Mouse (Mus musculus): ENCODE measurements around the gene Acin1. TPM values are rescaled to one million over a fixed set of nuclear protein-coding genes. Genes with fewer than 3 reads are reported as not detected.

The Acin1 gene
- polyA plus RNA-seq (2015; fragmentation: Nextera tagmentation; extraction: Ambion mirVana), result 191 and 216 TPM in 2 replicates

DNA sequence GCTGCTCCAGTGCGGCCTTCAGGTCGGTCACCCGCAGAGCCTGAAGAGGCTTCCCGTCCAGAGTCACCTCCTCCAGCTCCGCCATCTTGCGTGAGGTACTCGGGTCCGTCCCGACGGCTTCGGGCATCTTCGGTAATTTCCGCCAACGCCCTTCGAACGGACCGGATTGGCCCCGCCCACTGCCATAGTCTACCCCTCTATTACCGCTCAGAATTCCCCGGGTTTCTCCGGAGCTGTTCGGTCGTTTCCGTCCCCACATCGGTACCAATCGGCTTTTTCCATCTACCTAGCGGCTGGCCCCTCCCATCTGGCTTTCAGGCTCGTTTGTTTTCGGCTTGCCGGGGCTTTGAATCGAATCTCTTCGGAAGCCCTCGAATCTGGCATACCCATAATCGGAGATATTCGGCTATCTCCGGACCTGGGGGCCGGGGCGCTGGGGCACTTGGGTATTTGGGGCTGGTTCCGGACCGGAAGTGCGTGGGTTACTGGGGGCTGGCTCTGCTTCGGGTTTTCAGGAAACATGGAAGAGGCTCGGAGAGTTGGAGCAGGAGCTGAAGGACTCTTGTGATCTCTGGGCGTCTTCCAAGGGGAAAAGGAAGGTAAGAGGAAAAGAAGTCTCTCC lies at the start of gene Acin1:
Gene Acin1, minus strand, starts transcription at position 410 of the 622 bp plus-strand sequence.
- Histone ChIP-seq H3K4me2 (peak within 1 kb of the TSS; percentile 79), H3K27me3 (no peaks in the 10 kb centered on the region), H3K9ac (peak within 1 kb of the TSS; percentile 93), H3K4me3 (peak within 1 kb of the TSS; percentile 78), H3K4me1 (peaks cover 28% of the 10 kb centered on the region), H3K27ac (peak within 1 kb of the TSS; percentile 92), H3K36me3 (ENCODE audit: poor library complexity, severe bottlenecking) (peaks cover 40% of the 10 kb centered on the region), H3K9me3 (replicated peaks) (no peaks in the 10 kb centered on the region)
- under 1% methylated on average over 44 of the region's 44 CpGs for WGBS
- peak; percentile 98 for ATAC-seq

GRCm38 (mm10) chr14:54735221-54735620 lies 48.5 kb upstream of the Acin1 start:
- Histone ChIP-seq H3K4me3 (no peak overlapping the region), H3K4me2 (no peak overlapping the region), H3K27me3 (no peaks in the 10 kb centered on the region), H3K9me3 (replicated peaks) (no peaks in the 10 kb centered on the region), H3K36me3 (ENCODE audit: poor library complexity, severe bottlenecking) (no peaks in the 10 kb centered on the region), H3K4me1 (peaks cover 10% of the 10 kb centered on the region; the same call in 1 of the 2 replicates), H3K27ac (no peak overlapping the region), H3K9ac (no peak overlapping the region)
- WGBS, result 91% methylated on average over 4 of the region's 4 CpGs
- no peak for ATAC-seq

DNA sequence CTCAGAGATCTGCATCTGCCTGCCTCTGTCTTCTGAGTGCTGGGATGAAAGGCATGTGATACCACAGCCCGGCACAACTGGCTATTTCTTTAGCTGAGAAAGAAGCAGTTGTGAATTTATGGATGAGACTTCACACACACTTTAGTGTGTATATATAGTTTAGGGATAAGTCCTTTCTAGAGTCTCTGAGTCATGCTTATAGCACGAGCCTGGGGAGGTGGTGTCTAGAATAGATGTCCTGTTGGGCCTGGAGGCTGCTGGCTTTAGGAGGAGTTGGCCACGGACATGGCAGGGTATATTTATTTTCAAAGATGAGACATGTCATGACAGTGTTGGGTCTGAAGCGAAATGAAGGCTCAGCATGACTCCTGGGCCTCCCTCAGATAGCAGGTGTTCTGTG lies 47.3 kb upstream of the Acin1 start:
- H3K9me3 ChIP-seq (replicated peaks), result no peaks in the 10 kb centered on the region
- H3K4me1 ChIP-seq, result peaks cover 10% of the 10 kb centered on the region; the same call in 1 of the 2 replicates
- H3K4me3 ChIP-seq, result no peak overlapping the region
- WGBS, result 81% methylated on average over 4 of the region's 4 CpGs
- H3K4me2 ChIP-seq, result no peak overlapping the region
- H3K27me3 ChIP-seq, result no peaks in the 10 kb centered on the region
- H3K27ac ChIP-seq, result no peak overlapping the region
- H3K36me3 ChIP-seq (ENCODE audit: poor library complexity, severe bottlenecking), result no peaks in the 10 kb centered on the region
- no peak for ATAC-seq
- H3K9ac ChIP-seq, result no peak overlapping the region

- Histone ChIP-seq H3K9me3 (replicated peaks) (no peaks in the 10 kb centered on the region), H3K4me3 (no peak overlapping the region), H3K4me1 (peaks cover 6% of the 10 kb centered on the region; the same call in 1 of the 2 replicates), H3K27ac (no peak overlapping the region), H3K9ac (no peak overlapping the region), H3K4me2 (no peak overlapping the region), H3K27me3 (no peaks in the 10 kb centered on the region), H3K36me3 (ENCODE audit: poor library complexity, severe bottlenecking) (no peaks in the 10 kb centered on the region)
- 90% methylated on average over 8 of the region's 8 CpGs for whole genome bisulfite sequencing
- ATAC-seq, result no peak
Observed at GRCm38 (mm10) chr14:54732206-54732605, 45.5 kb upstream of the Acin1 start.

DNA sequence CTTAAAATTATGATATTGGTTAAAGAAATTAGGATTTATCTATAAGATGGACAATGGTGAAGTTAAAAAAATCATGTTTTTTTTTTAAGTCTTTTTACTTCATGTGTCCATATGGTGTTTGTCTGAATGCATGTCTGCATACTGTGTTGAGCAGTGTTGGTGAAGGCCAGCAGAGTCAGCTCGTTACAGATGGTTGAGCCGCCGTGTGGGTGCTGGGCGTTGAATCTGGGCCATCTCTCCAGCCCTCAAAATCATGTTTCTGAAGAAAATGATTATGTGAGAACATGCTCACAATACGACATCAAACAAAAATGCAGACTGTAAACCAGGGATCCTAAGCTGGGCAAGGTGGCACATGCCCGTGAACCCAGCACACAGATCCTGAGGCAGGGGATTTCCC lies 43.6 kb upstream of the Acin1 start:
- no peak overlapping the region for H3K4me2 ChIP-seq
- WGBS, result 89% methylated on average over 6 of the region's 6 CpGs
- H3K4me3 ChIP-seq, result no peak overlapping the region
- H3K4me1 ChIP-seq, result no peaks in the 10 kb centered on the region
- ATAC-seq, result no peak
- H3K36me3 ChIP-seq (ENCODE audit: poor library complexity, severe bottlenecking), result no peaks in the 10 kb centered on the region
- no peak overlapping the region for H3K9ac ChIP-seq
- H3K27me3 ChIP-seq, result no peaks in the 10 kb centered on the region
- no peaks in the 10 kb centered on the region for H3K9me3 ChIP-seq (replicated peaks)
- peak overlapping the region; percentile 7; the same call in 1 of the 2 replicates for H3K27ac ChIP-seq

DNA sequence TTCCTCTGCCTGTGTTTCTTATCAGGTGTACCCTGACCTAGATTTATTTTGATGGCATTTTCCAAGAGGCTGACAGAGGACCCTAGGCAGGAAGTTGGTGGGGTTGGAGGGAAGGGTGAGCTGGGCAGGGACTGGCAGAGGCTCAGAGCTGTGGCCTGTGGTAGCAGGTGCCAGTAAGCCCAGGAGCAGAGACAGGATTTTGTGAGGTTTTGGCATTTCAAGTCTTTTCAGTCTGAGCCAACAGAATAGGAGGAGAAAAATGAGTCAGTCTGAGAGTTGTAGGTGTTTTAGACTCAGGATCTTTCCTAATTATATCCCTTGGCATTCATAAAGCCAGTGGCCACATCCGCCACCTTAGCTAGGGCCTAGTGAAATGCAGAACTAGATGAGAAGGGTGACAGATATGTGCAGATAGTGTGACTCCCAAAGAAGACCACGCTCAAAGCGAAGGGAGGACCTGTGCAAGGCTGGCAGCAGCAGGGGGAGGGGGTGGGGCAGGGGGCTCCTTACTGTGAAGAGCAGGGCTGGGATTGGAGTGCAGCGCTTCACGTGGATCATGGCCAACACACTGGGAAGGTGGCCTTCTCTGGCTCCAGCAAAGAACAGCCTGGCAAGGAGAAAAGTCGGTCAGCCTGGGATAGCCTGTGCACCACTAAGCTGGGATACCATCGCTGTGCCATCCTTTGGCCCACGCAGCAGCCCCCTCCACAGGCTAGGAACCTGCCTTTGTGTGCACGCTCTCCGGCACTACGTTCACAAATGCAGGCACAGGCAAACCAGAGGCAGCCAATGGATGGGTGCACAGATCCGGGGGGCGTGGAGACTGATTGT lies 42.3 kb upstream of the Acin1 start:
- Histone ChIP-seq H3K4me1 (no peaks in the 10 kb centered on the region), H3K27ac (no peak overlapping the region), H3K4me2 (no peak overlapping the region), H3K27me3 (no peaks in the 10 kb centered on the region), H3K9me3 (replicated peaks) (no peaks in the 10 kb centered on the region), H3K36me3 (ENCODE audit: poor library complexity, severe bottlenecking) (no peaks in the 10 kb centered on the region), H3K4me3 (no peak overlapping the region), H3K9ac (no peak overlapping the region)
- ATAC-seq, result peak; percentile 51; the same call in 1 of the 2 replicates
- 58% methylated on average over 13 of the region's 13 CpGs for WGBS

DNA sequence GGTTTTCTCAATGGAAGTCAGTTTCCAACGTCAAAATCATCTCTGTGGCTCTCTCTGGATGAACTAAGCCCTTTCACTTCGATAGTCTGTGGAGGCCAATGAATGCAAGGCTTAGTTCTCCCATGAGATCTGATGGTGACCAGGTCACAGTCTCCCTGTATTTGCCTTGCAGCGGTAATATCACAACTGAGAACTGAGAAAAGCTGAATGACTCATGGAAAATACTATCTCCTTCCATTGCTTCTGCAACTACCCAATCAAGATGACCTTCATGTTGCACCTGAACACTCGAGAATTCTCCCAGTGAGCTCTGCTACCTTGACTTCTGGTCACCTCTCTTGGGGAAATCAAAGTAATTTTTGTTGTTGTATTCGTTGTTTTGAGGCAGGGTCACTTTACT lies 40.8 kb upstream of the Acin1 start:
- Histone ChIP-seq H3K4me3 (no peak overlapping the region), H3K9me3 (replicated peaks) (no peaks in the 10 kb centered on the region), H3K27me3 (no peaks in the 10 kb centered on the region), H3K9ac (no peak overlapping the region), H3K4me2 (no peak overlapping the region), H3K27ac (no peak overlapping the region), H3K36me3 (ENCODE audit: poor library complexity, severe bottlenecking) (no peaks in the 10 kb centered on the region), H3K4me1 (no peaks in the 10 kb centered on the region)
- no peak for ATAC-seq
- 81% methylated on average over 5 of the region's 5 CpGs for WGBS

GRCm38 (mm10) chr14:54724049-54724448 lies 37.3 kb upstream of the Acin1 start:
- H3K4me3 ChIP-seq, result no peak overlapping the region
- WGBS, result 76% methylated on average over 6 of the region's 6 CpGs
- no peaks in the 10 kb centered on the region for H3K9me3 ChIP-seq (replicated peaks)
- no peak overlapping the region for H3K4me2 ChIP-seq
- H3K9ac ChIP-seq, result no peak overlapping the region
- H3K27ac ChIP-seq, result no peak overlapping the region
- ATAC-seq, result no peak
- no peaks in the 10 kb centered on the region for H3K27me3 ChIP-seq
- no peaks in the 10 kb centered on the region for H3K36me3 ChIP-seq (ENCODE audit: poor library complexity, severe bottlenecking)
- H3K4me1 ChIP-seq, result no peaks in the 10 kb centered on the region

DNA sequence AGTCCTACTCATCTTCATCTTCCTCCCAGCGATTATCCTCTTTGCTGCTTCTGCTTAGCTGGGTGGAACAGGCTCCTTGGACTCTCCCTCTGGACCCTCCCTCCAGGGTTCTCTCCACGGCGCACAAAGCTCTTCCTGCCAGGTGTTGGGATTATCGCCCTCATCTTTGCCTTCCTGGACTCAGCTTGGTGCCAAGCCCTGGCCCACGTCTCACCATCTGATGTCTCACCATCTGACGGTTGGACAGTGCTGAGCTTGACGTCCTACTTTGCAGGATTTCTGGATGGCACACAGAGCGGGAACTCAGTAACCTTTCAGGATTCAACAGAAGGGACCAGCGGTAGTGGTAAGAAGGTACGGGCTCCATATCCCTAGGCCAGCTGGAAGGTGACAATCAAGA lies 35.0 kb upstream of the Acin1 start:
- no peak for ATAC-seq
- H3K27ac ChIP-seq, result no peak overlapping the region
- WGBS, result 81% methylated on average over 10 of the region's 10 CpGs

GRCm38 (mm10) chr14:54720654-54721350 lies 34.1 kb upstream of the Acin1 start:
- 88% methylated on average over 7 of the region's 7 CpGs for WGBS
- H3K9ac ChIP-seq, result no peak overlapping the region
- no peaks in the 10 kb centered on the region for H3K36me3 ChIP-seq (ENCODE audit: poor library complexity, severe bottlenecking)
- H3K4me3 ChIP-seq, result no peak overlapping the region
- ATAC-seq, result no peak
- 0 out of 2 replicates have a peak, but pooled peaks cover 2% of the 10 kb centered on the region for H3K27me3 ChIP-seq
- no peaks in the 10 kb centered on the region for H3K9me3 ChIP-seq (replicated peaks)
- H3K27ac ChIP-seq, result no peak overlapping the region
- no peak overlapping the region for H3K4me2 ChIP-seq
- no peaks in the 10 kb centered on the region for H3K4me1 ChIP-seq

More for the DNA sequence above, 35.0 kb upstream of the Acin1 start:
- Histone ChIP-seq H3K9me3 (replicated peaks) (no peaks in the 10 kb centered on the region), H3K4me1 (no peaks in the 10 kb centered on the region), H3K4me3 (no peak overlapping the region), H3K4me2 (no peak overlapping the region), H3K27me3 (no peaks in the 10 kb centered on the region), H3K9ac (no peak overlapping the region), H3K36me3 (ENCODE audit: poor library complexity, severe bottlenecking) (no peaks in the 10 kb centered on the region)

DNA sequence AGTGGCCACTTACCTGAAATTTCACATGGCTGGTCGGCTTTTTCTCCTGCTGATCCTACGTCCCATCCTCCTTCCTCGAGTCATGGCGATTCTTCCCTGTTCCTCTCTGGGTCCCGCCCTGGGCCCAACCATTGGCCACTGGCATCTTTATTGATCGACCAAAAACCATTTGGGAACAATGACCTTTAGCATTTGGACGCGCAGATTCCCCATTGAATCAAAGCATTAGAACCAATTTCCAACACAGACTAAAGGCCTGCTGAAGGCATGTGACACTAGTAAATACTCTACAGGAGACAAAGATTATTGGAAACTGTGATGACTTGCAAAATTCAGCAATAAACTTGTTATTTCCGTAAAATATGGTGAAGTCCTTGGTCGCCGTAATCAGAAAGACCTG lies 33.3 kb upstream of the Acin1 start:
- 92% methylated on average over 11 of the region's 11 CpGs for WGBS
- ATAC-seq, result no peak
- peaks cover under 1% of the 10 kb centered on the region; the same call in 1 of the 2 replicates for H3K4me1 ChIP-seq
- H3K9ac ChIP-seq, result no peak overlapping the region
- H3K27ac ChIP-seq, result no peak overlapping the region
- H3K4me3 ChIP-seq, result no peak overlapping the region
- no peaks in the 10 kb centered on the region for H3K9me3 ChIP-seq (replicated peaks)
- no peak overlapping the region for H3K4me2 ChIP-seq
- H3K27me3 ChIP-seq, result peaks cover 6% of the 10 kb centered on the region; the same call in 1 of the 2 replicates
- no peaks in the 10 kb centered on the region for H3K36me3 ChIP-seq (ENCODE audit: poor library complexity, severe bottlenecking)

DNA sequence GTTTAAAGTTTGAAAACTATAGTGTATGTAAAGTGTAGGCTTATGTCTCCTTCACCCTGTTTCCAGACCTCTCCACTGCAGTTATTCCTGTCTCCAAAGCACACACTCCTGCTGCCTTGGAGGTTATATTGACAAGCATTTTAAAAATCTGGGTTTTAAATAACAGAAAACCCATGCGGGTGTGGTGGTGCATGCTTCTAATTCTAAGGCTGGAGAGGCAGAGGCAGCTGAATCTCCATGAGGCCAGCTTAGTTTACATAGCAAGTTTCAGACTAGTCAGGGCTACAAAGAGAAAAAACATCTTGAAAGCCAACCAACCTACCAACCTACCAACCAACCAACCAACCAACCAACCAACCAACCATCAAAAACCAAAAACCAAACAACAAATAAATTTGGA lies 28.7 kb upstream of the Acin1 start:
- H3K4me3 ChIP-seq, result no peak overlapping the region
- peak overlapping the region; percentile 68 for H3K4me2 ChIP-seq
- H3K9me3 ChIP-seq (replicated peaks), result no peaks in the 10 kb centered on the region
- H3K27me3 ChIP-seq, result peaks cover 13% of the 10 kb centered on the region; the same call in 1 of the 2 replicates
- peaks cover 10% of the 10 kb centered on the region; the same call in 1 of the 2 replicates for H3K4me1 ChIP-seq
- WGBS, result 90% methylated on average over 1 of the region's 1 CpGs
- H3K27ac ChIP-seq, result no peak overlapping the region
- no peaks in the 10 kb centered on the region for H3K36me3 ChIP-seq (ENCODE audit: poor library complexity, severe bottlenecking)
- no peak overlapping the region for H3K9ac ChIP-seq
- no peak for ATAC-seq
